Mouse (Mus musculus): ENCODE data around the gene Spns2. TPM values are rescaled to one million over a fixed set of nuclear protein-coding genes. Genes with fewer than 3 reads are reported as not detected.
A peak's percentile ranks its signal among the peaks of the same experiment; 100 is the strongest.

Spns2 gene
- total and polyA plus RNA-seq, 3 experiments: 0.07 to 0.17 (median 0.14) TPM

GRCm38 (mm10) chr11:72416666-72417065 is 73.0 kb downstream of the Spns2 start:
- in situ Hi-C loops (cut with MboI; ENCODE audit: low pct_ligation_motif_present, low pct_unique_long_range_greater_than_20kb, low sequenced_read_pairs) (no loop called here), dilution Hi-C loops (cut with MboI; ENCODE audit: extremely low pct_ligation_motif_present, extremely low pct_unique_long_range_greater_than_20kb, low sequenced_read_pairs) (no loop called here)
- Histone ChIP-seq H3K27me3 (replicated peaks) (peaks cover 47% of the 10 kb centered on the region), H3K4me2 (ENCODE audit: insufficient read depth, low read depth, poor library complexity, severe bottlenecking) (no peak overlapping the region), H3K4me1 (ENCODE audit: control insufficient read depth in 1 of 2, insufficient read depth in 2 of 2) (peaks cover 0 to 13% of the 10 kb centered on the region in 2 experiments; a peak in 2 of 4 replicates), H3K36me3 (replicated peaks in 1 of 2; ENCODE audit: control insufficient read depth in 1 of 2, insufficient read depth in 1 of 2, low read length in 1 of 2) (no peaks in the 10 kb centered on the region), H3K9me3 (replicated peaks; ENCODE audit: low read length) (no peaks in the 10 kb centered on the region), H3K27ac (ENCODE audit: insufficient read depth, low read depth) (no peak overlapping the region), H3K4me3 (replicated peaks in 1 of 3; ENCODE audit: low read depth in 2 of 3, low read length in 2 of 3, poor library complexity in 1 of 3) (no peak overlapping the region), H3K9ac (ENCODE audit: insufficient read depth, low read depth) (no peak overlapping the region), H3K79me2 (replicated peaks; ENCODE audit: control insufficient read depth, extremely low read depth, insufficient read depth, poor library complexity, severe bottlenecking) (no peaks in the 10 kb centered on the region)
- TF ChIP-seq MEF2A (IDR thresholded peaks at IDR 0.05; ENCODE audit: borderline replicate concordance, low read depth, low read length): peak; percentile 29; the same call in 1 of the 2 replicates
- no peak for TF ChIP-seq CHD1 (IDR thresholded peaks at IDR 0.05; ENCODE audit: low read depth, low read length)
- TF ChIP-seq E2F4 (IDR thresholded peaks at IDR 0.05; ENCODE audit: insufficient replicate concordance, low read depth, low read length): no peak
- DNase-seq (ENCODE audit: extremely low read depth): peak; percentile 15

GRCm38 (mm10) chr11:72415155-72415554 is 74.5 kb downstream of the Spns2 start:
- H3K4me1 ChIP-seq (ENCODE audit: control insufficient read depth in 1 of 2, insufficient read depth in 2 of 2): peaks cover 5 to 11% of the 10 kb centered on the region in 2 experiments
- H3K9me3 ChIP-seq (replicated peaks; ENCODE audit: low read length): peaks cover 3% of the 10 kb centered on the region
- H3K9ac ChIP-seq (ENCODE audit: insufficient read depth, low read depth): no peak overlapping the region
- no peaks in the 10 kb centered on the region for H3K79me2 ChIP-seq (replicated peaks; ENCODE audit: control insufficient read depth, extremely low read depth, insufficient read depth, poor library complexity, severe bottlenecking)
- in situ Hi-C loops (cut with MboI; ENCODE audit: low pct_ligation_motif_present, low pct_unique_long_range_greater_than_20kb, low sequenced_read_pairs): no loop called here
- H3K36me3 ChIP-seq (replicated peaks in 1 of 2; ENCODE audit: control insufficient read depth in 1 of 2, insufficient read depth in 1 of 2, low read length in 1 of 2): no peaks in the 10 kb centered on the region
- no peak overlapping the region for H3K4me2 ChIP-seq (ENCODE audit: insufficient read depth, low read depth, poor library complexity, severe bottlenecking)
- no peak for DNase-seq (ENCODE audit: extremely low read depth)
- H3K27ac ChIP-seq (ENCODE audit: insufficient read depth, low read depth): no peak overlapping the region
- H3K4me3 ChIP-seq (replicated peaks in 1 of 3; ENCODE audit: low read depth in 2 of 3, low read length in 2 of 3, poor library complexity in 1 of 3): no peak overlapping the region
- dilution Hi-C loops (cut with MboI; ENCODE audit: extremely low pct_ligation_motif_present, extremely low pct_unique_long_range_greater_than_20kb, low sequenced_read_pairs): no loop called here
- no peak for TF ChIP-seq MAX (IDR thresholded peaks at IDR 0.05; ENCODE audit: low read length)
- TF ChIP-seq CTCF (conservative IDR thresholded peaks at IDR 0.05 in 1 of 2, IDR thresholded peaks at IDR 0.05 in 1 of 2; ENCODE audit: low read depth in 2 of 2, low read length in 2 of 2): no peak
- TF ChIP-seq NELFE (IDR thresholded peaks at IDR 0.05; ENCODE audit: low read depth, low read length): no peak
- no peak for TF ChIP-seq ETS1 (conservative IDR thresholded peaks at IDR 0.05; ENCODE audit: low read depth, low read length)
- TF ChIP-seq CHD1 (IDR thresholded peaks at IDR 0.05; ENCODE audit: low read depth, low read length): no peak
- no peak for TF ChIP-seq ELF1 (IDR thresholded peaks at IDR 0.05; ENCODE audit: low read depth, low read length)
- TF ChIP-seq ZKSCAN1 (IDR thresholded peaks at IDR 0.05; ENCODE audit: borderline replicate concordance, low read depth, low read length): no peak
- no peak for TF ChIP-seq CHD2 (IDR thresholded peaks at IDR 0.05; ENCODE audit: low read length)
- no peak for TF ChIP-seq RAD21 (IDR thresholded peaks at IDR 0.05; ENCODE audit: low read depth, low read length)
- TF ChIP-seq MXI1 (IDR thresholded peaks at IDR 0.05; ENCODE audit: low read depth, low read length): no peak
- TF ChIP-seq TCF12 (IDR thresholded peaks at IDR 0.05; ENCODE audit: low read depth, low read length): no peak
- no peak for TF ChIP-seq MEF2A (IDR thresholded peaks at IDR 0.05; ENCODE audit: borderline replicate concordance, low read depth, low read length)
- TF ChIP-seq SIN3A (IDR thresholded peaks at IDR 0.05; ENCODE audit: low read length): no peak
- TF ChIP-seq SMC3 (IDR thresholded peaks at IDR 0.05; ENCODE audit: low read depth, low read length): no peak
- TF ChIP-seq UBTF (IDR thresholded peaks at IDR 0.05; ENCODE audit: low read depth, low read length): no peak
- TF ChIP-seq TBP (conservative IDR thresholded peaks at IDR 0.05; ENCODE audit: low read depth, low read length): no peak
- H3K27me3 ChIP-seq (replicated peaks): peaks cover 59% of the 10 kb centered on the region

Measured in CH12.LX (cell line).